Mouse (Mus musculus) c-Kit-positive CD71-positive TER-119-positive erythroid progenitor cells, embryonic 14.5 days (primary cell): ENCODE data around the gene Arf4.
"Not testable (repeated sequence)": the region's sequence is repeated elsewhere in the genome, so short reads cannot be mapped to it uniquely, and the experiment has no call there.

Experiments
- DNase-seq: peaks from one replicate; pipeline ENCODE4 v3.0.0-alpha.2; 2013; ENCODE audit warnings: low spot score

The Arf4 gene

GRCm38 (mm10) chr14:26662488-26662887, 24.6 kb downstream of the Arf4 start:
- no peak for DNase-seq

GRCm38 (mm10) chr14:26663851-26664250, 26.0 kb downstream of the Arf4 start:
- DNase-seq: no peak

GRCm38 (mm10) chr14:26667991-26668370, 30.1 kb downstream of the Arf4 start:
- DNase-seq: no peak

- no peak for DNase-seq
These were observed 30.8 kb downstream of the Arf4 start for GRCm38 (mm10) chr14:26668371-26669291.

- DNase-seq: peak; percentile 93
These were observed 31.6 kb downstream of the Arf4 start, which contains the start of gene Pde12 for GRCm38 (mm10) chr14:26669292-26670073. Gene Pde12, minus strand, starts transcription at chr14:26669883.

- no peak for DNase-seq
These were observed 33.1 kb downstream of the Arf4 start for GRCm38 (mm10) chr14:26670964-26671363.

- not testable (repeated sequence) for DNase-seq
These were observed 34.2 kb downstream of the Arf4 start for GRCm38 (mm10) chr14:26671870-26672615.

- DNase-seq: not testable (repeated sequence)
These were observed 36.7 kb downstream of the Arf4 start for GRCm38 (mm10) chr14:26674476-26675169.

- DNase-seq: no peak
These were observed 37.5 kb downstream of the Arf4 start for GRCm38 (mm10) chr14:26675371-26675770.

GRCm38 (mm10) chr14:26675791-26676190, 37.9 kb downstream of the Arf4 start:
- DNase-seq: no peak

- no peak for DNase-seq
These were observed 52.9 kb downstream of the Arf4 start for GRCm38 (mm10) chr14:26690727-26691126.

- DNase-seq: no peak
These were observed 53.5 kb downstream of the Arf4 start for GRCm38 (mm10) chr14:26691363-26691762.

- no peak for DNase-seq
These were observed 55.1 kb downstream of the Arf4 start, which contains the start of gene Dnah12 for GRCm38 (mm10) chr14:26692974-26693373. Gene Dnah12, plus strand, starts transcription at chr14:26693274.

- DNase-seq: peak; percentile 37
These were observed 60.0 kb downstream of the Arf4 start for GRCm38 (mm10) chr14:26697912-26698311.

GRCm38 (mm10) chr14:26705246-26705645, 67.4 kb downstream of the Arf4 start:
- not testable (repeated sequence) for DNase-seq
